Mouse (Mus musculus) stomach, postnatal 0 days (tissue): Measurements from ENCODE around the gene Pkp4. TPM values are rescaled to one million over a fixed set of nuclear protein-coding genes. Genes with fewer than 3 reads are reported as not detected.
A peak's percentile ranks its signal among the peaks of the same experiment; 100 is the strongest.

Source experiments
- ATAC-seq: fragments of 200-750 bp; cut with Nextera tagmentation; 2 replicates; pipeline ENCODE4 v1.8.0; 2017; ENCODE audit not compliant: low FRiP score, low TSS enrichment
- DNase-seq: peaks from one replicate; pipeline ENCODE4 v3.0.0-alpha.2; 2016; ENCODE audit warnings: low spot score
- H3K27ac ChIP-seq: fragments of 300-500 bp; sonication (generic); replicated peaks from 2 replicates; pipeline ENCODE4 v1.5.1; 2014; ENCODE audit warnings: mild to moderate bottlenecking, control low read depth
- H3K27me3 ChIP-seq: fragments of 300-500 bp; sonication (generic); 2 replicates; pipeline ENCODE4 v1.6.1; 2014; ENCODE audit warnings: low read length; ENCODE audit not compliant: control insufficient read depth, insufficient read depth
- H3K36me3 ChIP-seq: fragments of 300-500 bp; sonication (generic); 2 replicates; pipeline ENCODE4 v1.6.1; 2014; ENCODE audit warnings: low read length, mixed read lengths; ENCODE audit not compliant: control insufficient read depth, insufficient read depth
- H3K4me1 ChIP-seq: fragments of 300-500 bp; sonication (generic); replicated peaks from 2 replicates; pipeline ENCODE4 v1.6.1; 2014; ENCODE audit warnings: antibody characterized with exemption; ENCODE audit not compliant: control insufficient read depth, insufficient read depth
- H3K4me2 ChIP-seq: fragments of 300-500 bp; sonication (generic); replicated peaks from 2 replicates; pipeline ENCODE4 v1.6.1; 2014; ENCODE audit warnings: low read depth, mild to moderate bottlenecking, control low read depth, moderate library complexity
- H3K4me3 ChIP-seq: fragments of 300-500 bp; sonication (generic); 2 replicates; pipeline ENCODE4 v1.5.1; 2014; ENCODE audit warnings: low read depth, low read length, control low read depth
- H3K9ac ChIP-seq: fragments of 300-500 bp; sonication (generic); 2 replicates; pipeline ENCODE4 v1.6.1; 2014; ENCODE audit warnings: mild to moderate bottlenecking, low read length, control low read depth, mixed read lengths
- H3K9me3 ChIP-seq: fragments of 300-500 bp; sonication (generic); 2 replicates; pipeline ENCODE4 v1.6.1; 2016; ENCODE audit warnings: low read length; ENCODE audit not compliant: control insufficient read depth
- CTCF ChIP-seq: IDR thresholded peaks from 2 replicates; pipeline ENCODE4 v1.5.1; 2016; ENCODE audit warnings: antibody characterized with exemption, low read depth, mild to moderate bottlenecking, moderate library complexity
- EP300 ChIP-seq: optimal IDR thresholded peaks from 2 replicates; pipeline ENCODE3; 2016; ENCODE audit warnings: antibody characterized with exemption
- WGBS: fragments of 180-500 bp; shearing (Covaris S2); extraction: QIAGEN DNeasy Blood & Tissue Kit; methylation state at CpG from one replicate; pipeline ENCODE4 v1.1.7; 2014; 5-methylcytosine and 5-hydroxymethylcytosine counted together
- polyA plus RNA-seq: library from polyadenylated mRNA; unstranded; fragments of >200 nt; fragmentation: Nextera tagmentation; extraction: Ambion mirVana; gene quantifications from 2 replicates; pipeline ENCODE4 v1.2.1, GENCODE M21; 2015

Gene Pkp4
- polyA plus RNA-seq, 1 experiment from 2014 or later = 16.9 TPM

DNA sequence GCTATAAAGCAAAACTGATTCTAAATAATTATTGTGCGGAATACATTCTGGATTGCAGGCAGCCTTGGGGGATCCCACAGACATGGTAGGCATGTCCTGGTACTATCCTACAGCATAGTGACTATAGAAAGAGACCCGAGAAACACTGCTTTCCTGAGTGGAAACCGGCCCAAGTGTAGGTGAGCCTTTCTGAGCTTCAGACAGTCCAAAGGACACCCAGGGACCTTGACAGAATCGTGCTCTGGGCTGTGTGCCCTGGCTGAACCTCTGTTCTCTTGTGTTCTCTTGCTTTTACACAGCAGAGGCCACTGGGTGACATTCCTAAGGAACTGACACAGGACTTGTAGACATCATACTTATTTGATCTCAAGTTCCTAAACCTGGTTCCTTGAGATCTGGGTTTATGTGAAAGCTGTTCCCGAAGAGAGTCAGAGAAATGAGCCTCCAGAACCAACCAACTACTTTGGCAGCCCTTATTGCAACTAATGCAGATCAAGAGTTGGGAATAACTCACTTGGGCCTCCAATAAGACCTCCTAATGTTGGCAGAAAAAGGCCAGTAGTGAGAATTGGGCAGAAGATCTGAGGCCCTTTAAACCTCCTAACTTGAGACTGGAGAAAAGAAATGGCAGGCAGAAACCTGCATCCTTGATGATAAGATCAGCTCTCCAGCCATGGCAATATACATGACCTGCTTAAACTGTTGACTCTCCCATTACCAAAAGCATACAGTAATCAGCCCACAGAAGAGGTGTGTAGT lies 195.1 kb downstream of the Pkp4 start:
- DNase-seq = no peak
- no peak overlapping the region for H3K27ac ChIP-seq
- H3K27me3 ChIP-seq = no peaks in the 10 kb centered on the region
- no peaks in the 10 kb centered on the region for H3K4me1 ChIP-seq
- no peak overlapping the region for H3K9ac ChIP-seq
- no peak for ATAC-seq
- no peak overlapping the region for H3K4me2 ChIP-seq
- WGBS = 92% methylated on average over 5 of the region's 5 CpGs
- no peak for TF ChIP-seq CTCF
- TF ChIP-seq EP300 = no peak
- H3K9me3 ChIP-seq = no peaks in the 10 kb centered on the region
- no peak overlapping the region for H3K4me3 ChIP-seq
- peaks cover 3% of the 10 kb centered on the region for H3K36me3 ChIP-seq

DNA sequence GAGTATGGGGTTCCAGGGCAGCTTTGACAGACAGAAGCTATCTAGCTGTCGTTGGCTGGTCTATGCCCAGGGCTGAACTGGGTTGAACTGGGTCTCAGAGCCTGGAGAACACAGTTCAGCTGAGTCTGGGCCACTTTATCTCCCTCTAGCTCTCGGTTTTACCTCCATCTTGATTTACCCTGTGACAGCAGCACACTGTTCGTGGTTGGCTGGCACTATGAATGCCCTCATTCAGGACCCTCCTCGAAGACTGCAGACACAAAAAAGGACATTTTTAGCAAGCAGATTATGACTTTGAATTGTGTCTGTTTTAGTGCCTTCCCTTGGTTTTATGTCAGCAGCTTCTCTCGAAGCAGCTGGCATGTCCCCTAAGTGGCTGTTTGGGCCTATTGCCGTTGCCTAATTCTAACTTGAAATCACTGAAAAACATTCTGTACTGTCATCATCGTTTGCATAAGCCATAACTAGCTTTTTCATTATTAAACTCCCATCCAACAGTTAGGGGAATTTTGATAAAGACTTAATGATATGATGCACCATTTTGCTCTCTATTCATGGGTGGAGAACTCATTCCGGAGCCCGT lies 199.2 kb downstream of the Pkp4 start:
- Histone ChIP-seq H3K9me3 (no peaks in the 10 kb centered on the region), H3K27ac (no peak overlapping the region), H3K4me1 (0 out of 2 replicates have a peak, but pooled peaks cover 3% of the 10 kb centered on the region), H3K4me2 (no peak overlapping the region), H3K9ac (no peak overlapping the region), H3K27me3 (no peaks in the 10 kb centered on the region), H3K4me3 (no peak overlapping the region), H3K36me3 (peaks cover 3% of the 10 kb centered on the region; the same call in 1 of the 2 replicates)
- no peak for DNase-seq
- no peak for TF ChIP-seq CTCF
- TF ChIP-seq EP300 = no peak
- no peak for ATAC-seq
- 74% methylated on average over 9 of the region's 9 CpGs for WGBS

DNA sequence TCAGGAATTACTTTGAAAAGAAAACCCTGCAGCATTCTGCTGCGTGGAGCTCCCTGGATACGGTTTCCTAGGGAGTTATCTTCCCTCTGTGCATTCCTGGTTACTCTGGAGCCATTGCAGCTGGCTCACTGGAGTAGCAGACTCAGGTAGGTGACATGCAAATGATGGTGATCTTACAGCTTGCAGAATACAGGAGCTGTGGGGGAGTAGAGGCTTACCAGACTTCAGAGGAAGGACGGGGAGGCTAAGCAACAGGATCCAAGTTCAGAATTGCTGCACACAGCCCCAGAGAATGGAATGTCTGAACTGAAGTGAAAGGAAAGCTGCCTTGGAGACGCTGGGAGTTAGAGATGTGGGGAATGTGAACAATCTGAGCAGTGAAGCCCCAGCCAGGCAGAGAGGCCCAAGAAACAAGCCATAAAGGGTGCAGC lies 200.7 kb downstream of the Pkp4 start:
- Histone ChIP-seq H3K9ac (no peak overlapping the region), H3K4me1 (0 out of 2 replicates have a peak, but pooled peaks cover 3% of the 10 kb centered on the region), H3K27me3 (no peaks in the 10 kb centered on the region), H3K4me2 (no peak overlapping the region; the same call in 1 of the 2 replicates), H3K36me3 (no peaks in the 10 kb centered on the region), H3K4me3 (no peak overlapping the region), H3K9me3 (no peaks in the 10 kb centered on the region), H3K27ac (0 out of 2 replicates have a peak overlapping the region, but pooled peaks have one; percentile 40)
- DNase-seq = no peak
- ATAC-seq = peak; percentile 15; the same call in 1 of the 2 replicates
- TF ChIP-seq CTCF = no peak
- no peak for TF ChIP-seq EP300
- WGBS = 29% methylated on average over 4 of the region's 4 CpGs

- DNase-seq = no peak
Measured at GRCm38 (mm10) chr2:59364156-59364842, 203.6 kb downstream of the Pkp4 start.

GRCm38 (mm10) chr2:59367191-59367590 lies 206.5 kb downstream of the Pkp4 start:
- DNase-seq (no peak), ATAC-seq (no peak)
- Histone ChIP-seq H3K4me1 (no peaks in the 10 kb centered on the region), H3K9me3 (no peaks in the 10 kb centered on the region), H3K4me3 (no peak overlapping the region), H3K27ac (no peak overlapping the region), H3K9ac (no peak overlapping the region), H3K4me2 (no peak overlapping the region), H3K27me3 (no peaks in the 10 kb centered on the region), H3K36me3 (no peaks in the 10 kb centered on the region)
- WGBS = 82% methylated on average over 4 of the region's 4 CpGs
- TF ChIP-seq EP300 = no peak
- no peak for TF ChIP-seq CTCF

More at GRCm38 (mm10) chr2:59364156-59364842, 203.6 kb downstream of the Pkp4 start:
- Histone ChIP-seq H3K36me3 (no peaks in the 10 kb centered on the region), H3K9me3 (no peaks in the 10 kb centered on the region), H3K27me3 (no peaks in the 10 kb centered on the region), H3K4me2 (no peak overlapping the region), H3K9ac (no peak overlapping the region), H3K27ac (no peak overlapping the region), H3K4me3 (no peak overlapping the region), H3K4me1 (0 out of 2 replicates have a peak, but pooled peaks cover 3% of the 10 kb centered on the region)
- TF ChIP-seq EP300 (no peak), CTCF (no peak)
- 74% methylated on average over 3 of the region's 3 CpGs for WGBS
- ATAC-seq = no peak
